Mouse (Mus musculus): ENCODE measurements at regions not wholly inside any gene's neighbourhood (a gene's known extent, or its start where the extent isn't known, plus 50 kb on each side); places are given as distances from the start of the nearest gene placed in this dataset.

DNA sequence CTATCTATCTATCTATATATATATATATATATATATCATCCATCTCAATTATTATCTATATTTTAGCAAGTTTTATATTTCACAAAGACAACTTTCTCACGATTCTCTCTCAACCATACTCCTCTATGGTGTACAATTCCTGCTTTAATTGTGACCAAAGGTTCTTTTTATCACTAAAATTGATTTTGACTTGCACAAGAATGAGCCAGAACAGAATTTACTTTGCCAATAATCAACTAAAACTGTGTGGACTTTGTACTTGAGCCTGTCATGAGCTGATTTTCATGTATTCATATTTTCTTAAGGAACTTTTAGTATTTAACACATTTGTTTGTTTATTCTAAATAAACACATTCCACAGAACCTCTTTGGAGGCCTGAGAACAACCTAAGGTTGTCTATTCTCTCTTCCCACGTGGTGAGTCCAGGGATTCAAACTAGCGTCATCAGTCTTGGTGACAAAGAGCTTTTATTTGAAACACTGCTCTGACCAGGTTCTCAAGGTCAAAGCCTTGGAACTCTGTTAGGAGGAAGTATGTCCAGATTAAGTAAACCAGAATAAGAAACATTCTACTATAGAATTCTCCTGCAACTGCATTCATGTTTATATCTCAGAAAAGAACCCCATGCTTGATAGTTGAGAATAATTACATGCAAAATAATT, 207.7 kb downstream of the Gm11146 start:
- DNase-seq = no peak

GRCm38 (mm10) chr16:77393470-77393869, 208.4 kb downstream of the Gm11146 start:
- no peak for DNase-seq

DNA sequence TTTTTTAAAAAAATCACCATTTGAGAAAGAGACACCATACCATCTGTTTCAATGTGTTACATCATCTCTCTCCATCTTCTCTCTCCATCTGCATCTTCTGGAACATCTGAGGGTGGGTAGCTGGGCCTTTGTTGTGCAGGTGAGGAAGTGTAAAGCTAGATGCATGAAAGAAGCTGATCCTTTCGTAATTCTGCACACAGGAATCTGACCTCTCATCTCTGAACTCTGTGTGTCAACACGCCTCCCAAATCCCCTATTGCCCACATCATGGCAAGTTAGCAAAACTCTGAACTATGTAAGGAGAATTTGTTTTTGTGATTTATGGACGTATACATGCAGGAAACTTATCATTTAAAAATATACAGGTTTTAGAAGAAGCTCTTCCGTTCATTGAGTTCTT, 209.7 kb downstream of the Gm11146 start:
- DNase-seq = no peak

DNA sequence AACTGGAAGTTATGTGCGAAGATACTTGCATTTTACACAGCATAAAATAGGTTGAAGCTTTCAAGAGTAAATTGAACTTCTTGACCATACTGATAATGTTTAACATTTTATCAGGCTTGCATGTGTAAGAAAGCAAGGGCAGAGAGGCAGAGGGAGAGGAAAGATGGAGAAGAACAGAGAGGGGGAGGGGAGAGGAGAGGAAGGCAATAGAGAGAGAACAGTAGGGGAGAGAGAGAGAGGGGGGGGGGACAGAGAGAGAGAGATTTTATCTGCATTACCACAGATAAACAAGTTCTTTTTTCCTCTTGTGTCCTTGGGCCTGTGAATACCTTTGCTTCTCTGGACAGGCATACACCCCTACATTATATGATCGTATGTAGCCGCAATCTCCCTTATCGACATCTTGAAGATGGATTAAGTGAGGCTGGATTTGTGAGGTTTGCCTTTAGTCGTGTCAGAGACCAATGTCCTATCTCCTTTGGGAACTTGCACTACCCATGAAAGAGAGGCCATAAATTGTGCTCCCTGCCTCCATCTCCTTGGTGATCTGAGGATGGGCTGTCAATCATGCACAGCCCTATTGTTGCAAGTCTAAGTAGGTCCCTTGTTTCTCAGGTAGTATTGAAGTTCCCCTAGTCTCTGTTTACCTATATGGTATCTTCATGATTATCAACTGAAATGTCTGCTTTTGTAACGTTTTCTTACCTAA, 217.7 kb downstream of the Gm11146 start:
- DNase-seq = no peak

DNA sequence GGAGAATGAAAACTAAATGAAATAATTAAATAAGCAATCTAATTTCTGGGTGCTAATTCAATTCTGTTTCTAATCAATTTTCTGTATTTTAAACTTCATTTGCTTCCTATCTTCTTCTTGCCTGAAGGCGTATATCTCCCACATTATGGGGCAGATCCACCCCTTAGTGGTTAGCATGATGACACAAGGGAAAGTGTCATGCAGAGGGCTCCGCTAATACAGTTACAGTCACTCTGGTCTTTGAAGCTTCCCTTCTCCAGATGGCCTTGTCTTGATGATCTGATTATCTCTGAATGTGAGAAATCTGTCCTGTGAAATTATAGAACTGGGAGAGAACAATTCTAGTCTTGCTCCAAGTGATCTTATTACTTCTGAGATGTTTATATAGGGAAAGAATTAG, 219.1 kb downstream of the Gm11146 start:
- DNase-seq = no peak

- no peak for DNase-seq
Observed at GRCm38 (mm10) chr16:77372768-77373167, 229.1 kb downstream of the Gm11146 start.

DNA sequence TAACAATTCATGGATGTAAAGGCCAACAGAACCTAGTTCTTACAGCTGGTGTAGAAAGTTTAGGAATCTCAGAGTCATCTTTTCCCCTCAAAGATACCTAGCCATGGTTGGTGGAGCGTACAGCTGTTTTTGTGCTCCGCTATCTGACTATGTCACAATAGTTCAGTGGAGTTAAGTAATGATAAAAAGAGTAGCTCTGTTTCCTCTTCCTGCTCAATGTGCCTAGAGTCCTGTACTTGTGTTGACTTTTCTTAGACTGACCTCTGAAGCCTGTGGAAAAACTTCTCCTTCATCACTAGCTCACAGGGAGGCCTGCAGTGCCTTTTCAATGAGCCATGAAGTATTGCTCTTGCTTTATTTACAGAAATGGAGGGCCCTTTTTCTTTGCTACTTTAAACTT, 232.1 kb downstream of the Gm11146 start:
- no peak for DNase-seq

DNA sequence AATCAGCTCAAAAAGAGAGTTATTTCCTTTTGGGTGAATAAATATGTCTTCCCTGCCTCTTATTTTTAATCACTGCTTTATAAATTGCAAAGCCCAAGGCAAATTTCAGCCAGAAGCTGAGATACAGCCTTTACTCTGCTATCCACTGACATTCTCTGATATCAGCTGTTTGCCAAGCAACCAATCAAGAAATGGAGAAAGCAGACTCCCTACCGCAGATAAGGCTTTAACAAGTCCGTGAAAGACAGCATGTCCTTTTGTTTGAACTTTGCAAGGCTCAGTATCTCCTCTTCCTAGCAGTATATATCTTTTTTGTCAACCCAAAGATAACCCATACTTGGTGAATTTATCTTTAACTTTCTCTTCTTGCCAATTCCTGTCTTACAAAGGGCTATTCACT, 236.6 kb downstream of the Gm11146 start:
- no peak for DNase-seq

GRCm38 (mm10) chr16:77364439-77364838, 237.5 kb downstream of the Gm11146 start:
- DNase-seq = no peak

DNA sequence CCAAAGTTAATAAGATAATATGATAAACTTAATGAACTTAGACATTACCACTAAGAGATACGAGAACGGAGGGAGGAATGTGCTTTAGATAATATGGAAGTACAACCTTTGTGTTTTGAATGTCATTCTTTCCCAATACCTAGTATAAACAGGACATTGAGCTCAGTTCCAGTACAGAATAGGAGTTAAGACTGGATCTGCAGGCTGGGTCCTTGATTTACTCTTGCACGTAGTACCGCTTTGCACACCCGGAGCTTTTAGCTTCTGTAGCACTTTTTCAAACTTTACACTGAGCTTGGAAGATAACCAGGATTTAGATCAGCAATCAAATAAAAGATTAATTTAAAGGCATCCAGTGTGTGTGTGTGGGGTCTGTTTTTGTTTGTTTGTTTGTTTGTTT, 242.7 kb downstream of the Gm11146 start:
- DNase-seq = no peak

- no peak for DNase-seq
Observed at GRCm38 (mm10) chr16:77355260-77355659, 246.6 kb downstream of the Gm11146 start.

- no peak for DNase-seq
Observed at GRCm38 (mm10) chr16:77354201-77354712, 247.6 kb downstream of the Gm11146 start.

DNA sequence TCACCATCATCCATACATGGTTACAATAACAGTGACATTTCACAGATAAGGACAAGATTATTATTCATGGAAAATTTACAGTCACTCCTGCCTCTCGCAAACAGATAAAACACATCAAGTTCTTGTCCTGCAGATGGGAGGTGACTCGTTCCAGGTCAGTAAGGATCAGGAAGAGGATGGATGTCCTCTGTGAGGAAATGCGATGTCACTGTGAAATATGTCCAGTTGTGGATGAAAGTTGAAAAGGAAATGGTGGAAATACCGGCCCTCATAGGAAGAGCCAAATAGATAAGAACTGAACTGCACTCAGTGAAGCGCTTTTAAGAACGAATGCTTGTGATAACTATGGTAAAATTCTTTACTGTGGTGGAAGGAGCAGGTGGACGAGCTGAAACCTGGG, 255.8 kb downstream of the Gm11146 start:
- DNase-seq = peak; percentile 33

DNA sequence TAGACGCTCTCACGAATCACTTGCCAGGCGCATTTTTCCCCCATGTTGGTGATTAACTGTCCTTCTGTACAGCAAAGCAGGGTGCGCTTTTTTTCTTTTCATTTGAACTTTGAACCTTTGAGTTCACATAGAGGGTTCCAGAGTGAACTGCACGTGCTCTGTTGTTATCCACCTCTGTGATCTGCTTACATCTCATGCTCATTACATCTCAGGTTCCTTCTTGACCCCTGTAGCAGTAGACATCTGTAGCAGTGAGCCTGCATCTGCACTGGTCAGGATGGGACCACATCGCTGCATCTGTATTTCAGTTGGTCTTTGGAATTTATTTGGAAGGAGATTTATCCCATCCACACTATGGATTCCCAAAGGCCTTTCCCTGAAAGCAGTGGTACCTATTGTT, 269.6 kb downstream of the Gm11146 start:
- peak; percentile 19 for DNase-seq

GRCm38 (mm10) chr16:77330996-77331395, 270.9 kb downstream of the Gm11146 start:
- peak; percentile 69 for DNase-seq

DNA sequence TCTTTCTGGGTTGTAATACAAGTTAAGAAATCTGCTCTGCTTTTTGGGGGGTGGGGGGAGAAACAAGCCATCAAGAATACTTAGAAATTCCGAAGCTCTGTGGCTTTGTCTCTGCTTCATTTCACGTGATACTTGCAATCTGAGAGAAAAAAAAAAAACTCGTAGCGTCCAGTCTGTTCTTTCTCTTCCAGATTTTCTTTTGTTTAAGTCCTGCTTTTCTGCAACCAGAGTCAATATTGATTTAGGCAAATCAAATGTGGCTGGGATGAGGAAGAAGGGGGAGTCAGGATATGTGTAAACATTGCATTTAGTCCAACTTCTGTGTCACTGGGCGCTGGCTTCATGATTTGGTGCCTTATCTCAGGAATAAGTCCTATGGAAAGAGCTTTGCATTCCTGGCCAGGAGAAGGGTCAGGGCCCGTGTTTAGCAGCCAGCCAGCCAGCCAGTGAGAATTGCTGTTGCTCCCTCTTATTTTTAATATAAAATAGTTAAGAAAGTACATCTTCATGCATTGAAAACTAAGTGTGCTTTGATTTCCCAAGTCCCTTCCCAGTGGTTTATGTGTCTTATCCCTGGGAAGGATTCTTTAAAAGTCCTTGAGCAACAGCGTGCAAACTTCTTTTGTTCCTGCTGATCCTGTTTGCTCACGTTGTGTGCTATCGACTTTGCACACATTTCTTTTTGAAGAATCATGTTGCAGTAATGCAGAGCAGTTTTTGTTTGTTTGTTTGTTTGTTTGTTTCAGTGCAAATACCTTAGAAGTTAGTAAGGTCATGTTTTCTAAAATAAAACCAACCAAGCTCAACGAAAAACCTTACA, 272.0 kb downstream of the Gm11146 start:
- peak; percentile 25 for DNase-seq

- DNase-seq = peak; percentile 72
Observed at GRCm38 (mm10) chr16:77329160-77329691, 272.7 kb downstream of the Gm11146 start.

- no peak for DNase-seq
Observed at GRCm38 (mm10) chr16:77328628-77329159, 273.2 kb downstream of the Gm11146 start.

DNA sequence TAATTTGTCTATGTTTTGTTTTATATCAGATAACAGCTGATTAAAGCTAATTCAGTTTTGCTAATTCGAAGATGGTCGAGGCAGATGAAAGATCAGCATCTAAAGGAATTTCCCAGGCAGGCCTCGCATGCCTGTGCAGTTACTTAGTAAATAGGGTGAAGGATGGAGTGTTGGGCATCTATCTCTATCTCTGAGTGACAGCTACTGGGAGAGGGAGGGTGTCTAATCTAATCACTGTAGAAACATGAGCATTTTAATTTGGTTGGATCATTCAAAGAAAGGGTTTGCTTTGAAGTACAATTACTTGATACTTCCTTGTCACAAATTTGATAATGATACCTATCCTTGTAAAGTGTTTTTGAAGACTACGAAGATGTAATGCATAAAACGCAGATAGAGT, 273.8 kb downstream of the Gm11146 start:
- no peak for DNase-seq

GRCm38 (mm10) chr16:77322338-77322737, 279.6 kb downstream of the Gm11146 start:
- no peak for DNase-seq

DNA sequence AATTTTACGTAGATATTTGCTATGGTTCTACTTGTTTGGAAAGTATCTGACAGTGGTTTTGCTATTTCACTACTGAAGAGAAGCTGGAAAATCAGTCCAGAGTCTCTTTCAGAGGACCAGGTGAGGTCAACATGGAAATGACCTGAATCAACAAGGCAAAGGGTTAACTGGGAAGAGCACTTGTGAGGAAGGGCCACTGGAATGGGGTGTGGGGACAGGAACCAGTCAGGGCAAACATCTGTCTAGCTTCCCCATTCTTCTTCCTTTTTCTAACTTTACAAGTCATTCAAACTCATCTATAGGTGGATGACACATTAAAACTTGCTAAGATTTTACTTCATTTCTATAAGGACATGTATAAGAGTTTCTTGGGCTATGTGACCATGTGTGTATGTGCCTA, 283.7 kb downstream of the Gm11146 start:
- DNase-seq = no peak

DNA sequence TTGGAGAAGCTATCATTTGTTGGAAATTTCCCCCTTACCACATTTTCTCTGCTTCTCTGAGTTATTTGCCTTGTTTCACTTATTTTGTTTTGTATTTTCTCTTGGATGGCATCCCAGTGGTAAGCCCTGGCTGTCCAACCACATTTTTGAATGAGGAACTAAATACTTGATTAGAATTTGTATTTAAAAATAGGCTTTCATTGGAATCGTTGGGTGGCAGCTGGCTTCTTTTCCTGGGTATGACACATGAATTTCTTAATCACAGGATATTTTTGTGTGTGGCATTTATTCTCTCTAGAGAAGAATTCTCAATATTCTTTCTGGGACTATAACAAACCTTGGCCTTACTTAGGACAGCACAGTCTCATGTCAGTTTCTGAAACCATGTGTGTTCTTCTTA, 286.5 kb downstream of the Gm11146 start:
- no peak for DNase-seq

DNA sequence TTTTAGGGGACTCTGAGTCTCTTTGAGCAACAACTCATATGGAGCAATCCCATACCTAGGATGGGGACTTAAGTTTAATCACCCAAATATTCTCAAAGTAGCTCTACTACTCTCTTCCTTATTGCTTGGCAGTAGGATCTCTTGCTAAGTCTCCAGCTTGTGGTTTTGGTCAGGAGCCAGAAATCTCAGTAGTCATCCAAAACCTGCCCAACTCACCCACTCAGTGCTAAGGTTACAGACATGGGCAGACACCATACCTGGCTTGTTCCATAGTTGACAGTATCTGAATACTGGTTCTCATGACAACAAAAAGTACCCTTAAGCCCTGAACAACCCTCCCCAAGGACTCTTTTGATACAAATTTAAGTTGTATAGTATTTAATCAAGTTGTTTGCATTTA, 288.7 kb downstream of the Gm11146 start:
- DNase-seq = no peak
